Mouse (Mus musculus) liver, embryonic 14.5 days (tissue): ENCODE results near the gene Spata13.

Experiments used
- CTCF ChIP-seq: IDR thresholded peaks from 2 replicates; pipeline ENCODE4 v1.5.1; 2016; ENCODE audit warnings: antibody characterized with exemption, low read depth, control low read depth
- EP300 ChIP-seq: IDR thresholded peaks from 2 replicates; pipeline ENCODE4 v1.6.1; 2016; ENCODE audit warnings: antibody characterized with exemption, low read depth

DNA sequence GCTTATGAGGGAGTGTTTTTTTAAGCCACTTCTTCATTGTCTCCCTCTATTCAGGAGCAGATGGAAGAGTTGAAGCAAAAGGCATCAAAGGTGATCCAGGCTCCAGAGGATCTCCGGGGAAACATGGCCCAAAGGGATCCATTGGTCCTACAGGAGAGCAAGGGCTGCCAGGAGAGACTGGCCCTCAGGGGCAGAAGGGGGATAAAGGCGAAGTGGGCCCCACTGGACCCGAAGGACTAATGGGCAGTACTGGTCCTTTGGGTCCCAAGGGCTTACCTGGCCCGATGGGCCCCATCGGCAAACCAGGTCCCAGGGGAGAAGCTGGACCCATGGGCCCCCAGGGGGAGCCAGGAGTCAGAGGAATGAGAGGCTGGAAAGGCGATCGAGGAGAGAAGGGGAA, 145.4 kb downstream of the Spata13 start:
- TF ChIP-seq CTCF = no peak
- no peak for TF ChIP-seq EP300
